Mouse (Mus musculus) kidney, adult 2 months (tissue): ENCODE results near the gene Tmbim1. TPM values are rescaled to one million over a fixed set of nuclear protein-coding genes. Genes with fewer than 3 reads are reported as not detected.

Source experiments
- DNase-seq: peaks from one replicate; pipeline ENCODE4 v3.0.0; 2021
- H3K27ac ChIP-seq: fragments of 200-500 bp; 2 replicates; pipeline ENCODE4 v1.5.1; 2012; ENCODE audit warnings: low read depth, low read length, control low read depth, inconsistent platforms; ENCODE audit not compliant: insufficient read depth
- H3K27me3 ChIP-seq: fragments of 200-500 bp; replicated peaks from 2 replicates; pipeline ENCODE4 v1.6.1; 2012; ENCODE audit warnings: mild to moderate bottlenecking, moderate library complexity, low read length, inconsistent platforms; ENCODE audit not compliant: control insufficient read depth, insufficient read depth
- H3K36me3 ChIP-seq: fragments of 200-500 bp; 2 replicates; pipeline ENCODE4 v1.6.1; 2012; ENCODE audit warnings: mild to moderate bottlenecking, moderate library complexity, low read length, inconsistent platforms; ENCODE audit not compliant: control insufficient read depth, insufficient read depth
- H3K4me1 ChIP-seq: fragments of 200-500 bp; 2 replicates; pipeline ENCODE4 v1.6.1; 2011; ENCODE audit warnings: low read length; ENCODE audit not compliant: control insufficient read depth, insufficient read depth
- H3K4me3 ChIP-seq: fragments of 200-500 bp; 2 replicates; pipeline ENCODE4 v1.5.1; 2011; ENCODE audit warnings: mild to moderate bottlenecking, low read depth, low read length, control low read depth; ENCODE audit not compliant: insufficient read depth
- CTCF ChIP-seq: fragments of 200-500 bp; conservative IDR thresholded peaks from 2 replicates; pipeline ENCODE4 v1.5.1; 2011; ENCODE audit warnings: low read depth, mild to moderate bottlenecking, control low read depth, low read length, moderate library complexity, mixed read lengths; ENCODE audit not compliant: insufficient read depth, insufficient read length
- POLR2A ChIP-seq: fragments of 200-500 bp; IDR thresholded peaks from one replicate; pipeline ENCODE4 v1.6.1; 2011; ENCODE audit warnings: low read depth, low read length, control low read depth
- WGBS: fragments of 180-500 bp; shearing (Covaris S2); methylation state at CpG from one replicate; pipeline ENCODE4 v1.1.7; 2018; 5-methylcytosine and 5-hydroxymethylcytosine counted together
- polyA plus RNA-seq: library from polyadenylated mRNA; depleted of rRNA; stranded (reverse); fragments of >200 nt; gene quantifications from 2 replicates; pipeline ENCODE4 v1.2.3, GENCODE M21; 2012

Gene Tmbim1
- polyA plus RNA-seq, 1 experiment = 74.1 TPM

- peak; percentile 94 for DNase-seq
Observed at GRCm38 (mm10) chr1:74295456-74296171, 9.8 kb downstream of the Tmbim1 start.

GRCm38 (mm10) chr1:74294733-74295455 is 10.5 kb downstream of the Tmbim1 start:
- no peak for DNase-seq
- Histone ChIP-seq H3K27me3 (no peaks in the 10 kb centered on the region), H3K4me3 (no peak overlapping the region), H3K27ac (peak overlapping the region; percentile 94), H3K4me1 (peaks cover 26% of the 10 kb centered on the region), H3K36me3 (no peaks in the 10 kb centered on the region)
- 83% methylated on average over 6 of the region's 6 CpGs for WGBS
- TF ChIP-seq POLR2A (no peak), CTCF (no peak)

More at GRCm38 (mm10) chr1:74295456-74296171, 9.8 kb downstream of the Tmbim1 start:
- Histone ChIP-seq H3K27ac (peak overlapping the region; percentile 94), H3K4me3 (peak overlapping the region; percentile 11), H3K27me3 (no peaks in the 10 kb centered on the region), H3K36me3 (no peaks in the 10 kb centered on the region), H3K4me1 (peaks cover 27% of the 10 kb centered on the region)
- no peak for TF ChIP-seq CTCF
- no peak for TF ChIP-seq POLR2A
- WGBS = 21% methylated on average over 9 of the region's 9 CpGs

GRCm38 (mm10) chr1:74294090-74294643 is 11.3 kb downstream of the Tmbim1 start:
- DNase-seq = no peak
- 73% methylated on average over 3 of the region's 3 CpGs for WGBS
- Histone ChIP-seq H3K36me3 (no peaks in the 10 kb centered on the region), H3K27me3 (no peaks in the 10 kb centered on the region), H3K27ac (peak overlapping the region; percentile 10; the same call in 1 of the 2 replicates), H3K4me3 (no peak overlapping the region), H3K4me1 (peaks cover 26% of the 10 kb centered on the region)
- TF ChIP-seq CTCF (no peak), POLR2A (no peak)

- H3K27ac ChIP-seq = peak overlapping the region; percentile 10; the same call in 1 of the 2 replicates
- no peak for DNase-seq
- H3K36me3 ChIP-seq = no peaks in the 10 kb centered on the region
- H3K4me1 ChIP-seq = peaks cover 25% of the 10 kb centered on the region
- 81% methylated on average over 8 of the region's 8 CpGs for WGBS
- TF ChIP-seq POLR2A (no peak), CTCF (no peak)
- H3K27me3 ChIP-seq = no peaks in the 10 kb centered on the region
- no peak overlapping the region for H3K4me3 ChIP-seq
Observed at GRCm38 (mm10) chr1:74293306-74293960, 12.0 kb downstream of the Tmbim1 start.

- 88% methylated on average over 11 of the region's 11 CpGs for WGBS
- no peak for DNase-seq
- Histone ChIP-seq H3K4me1 (peaks cover 19% of the 10 kb centered on the region), H3K27me3 (no peaks in the 10 kb centered on the region), H3K27ac (no peak overlapping the region), H3K36me3 (no peaks in the 10 kb centered on the region), H3K4me3 (no peak overlapping the region)
- TF ChIP-seq POLR2A (no peak), CTCF (no peak)
Observed at GRCm38 (mm10) chr1:74292331-74293020, 12.9 kb downstream of the Tmbim1 start.

- TF ChIP-seq CTCF (no peak), POLR2A (no peak)
- Histone ChIP-seq H3K4me3 (no peak overlapping the region), H3K36me3 (no peaks in the 10 kb centered on the region), H3K27ac (no peak overlapping the region), H3K27me3 (no peaks in the 10 kb centered on the region), H3K4me1 (peaks cover 4% of the 10 kb centered on the region)
- WGBS = 73% methylated on average over 5 of the region's 5 CpGs
- peak; percentile 24 for DNase-seq
Observed at GRCm38 (mm10) chr1:74290141-74290540, 15.3 kb downstream of the Tmbim1 start.
